Mouse (Mus musculus) E14TG2a.4 (cell line): ENCODE results near the gene Opn4.

ENCODE experiments used
- CTCF ChIP-seq: conservative IDR thresholded peaks from 2 replicates; pipeline ENCODE4 v1.5.1; 2014; ENCODE audit warnings: low read length
- NANOG ChIP-seq: IDR thresholded peaks from 2 replicates; pipeline ENCODE4 v1.6.1; 2014; ENCODE audit warnings: borderline replicate concordance, low read length, mixed read lengths
- POU5F1 ChIP-seq: IDR thresholded peaks from 2 replicates; pipeline ENCODE4 v1.6.1; 2014; ENCODE audit warnings: low read length, borderline replicate concordance

- TF ChIP-seq CTCF, result no peak
- TF ChIP-seq POU5F1, result no peak
- no peak for TF ChIP-seq NANOG
Observed at GRCm38 (mm10) chr14:34618808-34619207, 18.9 kb upstream of the Opn4 start.
